Comparison of ENCODE assay signal across 10 mouse cellular contexts in genomic region chr9:79970659-79971118, GRCm38 (mm10). TPM values are rescaled to one million over a fixed set of nuclear protein-coding genes. Genes with fewer than 3 reads are reported as not detected.
DNase-seq lines count a peak whose midpoint lies in the region; ATAC-seq and TF ChIP-seq lines count a peak whose summit lies in the region.
"Had no signal": no experiment of that assay in that cellular context is flagged by ENCODE, and none has a peak within 500 bp of the region (broad histone marks: within the 10 kb centered on the region; RNA-seq: fewer than 3 reads in every experiment).

No protein-coding gene starts in this region.

- no peak overlapping the region for H3K9ac ChIP-seq in liver, embryonic 16.5 days (ENCODE audit: low read depth, low read length)
- H3K9ac ChIP-seq in heart, embryonic 11.5 days (ENCODE audit: low read depth, low read length) = no peak overlapping the region
- H3K9ac ChIP-seq in lung, embryonic 14.5 days = no peak overlapping the region
- no peak overlapping the region for H3K9ac ChIP-seq in forebrain, embryonic 11.5 days (ENCODE audit: low read length)
- H3K9ac ChIP-seq: embryonic facial prominence, embryonic 12.5 days had no signal

- no peaks in the 10 kb centered on the region; the same call in 1 of the 2 replicates for H3K4me1 ChIP-seq in liver, embryonic 16.5 days (ENCODE audit: control insufficient read depth, low read depth, low read length)
- peaks cover 65% of the 10 kb centered on the region for H3K4me1 ChIP-seq in heart, embryonic 11.5 days (ENCODE audit: control insufficient read depth, insufficient read depth, low read length)
- H3K4me1 ChIP-seq in lung, embryonic 14.5 days (ENCODE audit: insufficient read depth) = peaks cover 21% of the 10 kb centered on the region
- no peaks in the 10 kb centered on the region for H3K4me1 ChIP-seq in forebrain, embryonic 11.5 days (replicated peaks; ENCODE audit: control insufficient read depth, insufficient read depth, low read length)
- H3K4me1 ChIP-seq: embryonic facial prominence, embryonic 12.5 days had no signal

- ATAC-seq in liver, embryonic 16.5 days (ENCODE audit: low read depth) = no peak
- ATAC-seq in heart, embryonic 11.5 days (replicated peaks; ENCODE audit: insufficient number of reproducible peaks, low FRiP score, low TSS enrichment) = no peak
- ATAC-seq in lung, embryonic 14.5 days (ENCODE audit: insufficient read depth) = no peak
- ATAC-seq in erythroid progenitor cell, adult 5-6 weeks (replicated peaks; ENCODE audit: low FRiP score, poor library complexity, severe bottlenecking) = no peak
- no peak for ATAC-seq in forebrain, embryonic 11.5 days (replicated peaks; ENCODE audit: low FRiP score)

- no peaks in the 10 kb centered on the region for H3K27me3 ChIP-seq in liver, embryonic 16.5 days (ENCODE audit: control insufficient read depth, insufficient read depth, low read depth, low read length)
- no peaks in the 10 kb centered on the region for H3K27me3 ChIP-seq in heart, embryonic 11.5 days (ENCODE audit: control insufficient read depth, insufficient read depth, low read length)
- no peaks in the 10 kb centered on the region for H3K27me3 ChIP-seq in lung, embryonic 14.5 days (ENCODE audit: insufficient read depth, low read length)
- no peaks in the 10 kb centered on the region; the same call in 1 of the 2 replicates for H3K27me3 ChIP-seq in splenic B cell, adult 2 months (ENCODE audit: control insufficient read depth, insufficient read depth, low read length, poor library complexity, severe bottlenecking)
- no peaks in the 10 kb centered on the region for H3K27me3 ChIP-seq in forebrain, embryonic 11.5 days (ENCODE audit: control insufficient read depth, insufficient read depth, low read length)
- H3K27me3 ChIP-seq: embryonic facial prominence, embryonic 12.5 days had no signal

- no peaks in the 10 kb centered on the region for H3K36me3 ChIP-seq in liver, embryonic 16.5 days (ENCODE audit: control insufficient read depth, insufficient read depth)
- H3K36me3 ChIP-seq in heart, embryonic 11.5 days (ENCODE audit: control insufficient read depth, insufficient read depth, low read length) = no peaks in the 10 kb centered on the region
- no peaks in the 10 kb centered on the region for H3K36me3 ChIP-seq in lung, embryonic 14.5 days (ENCODE audit: insufficient read depth)
- no peaks in the 10 kb centered on the region for H3K36me3 ChIP-seq in splenic B cell, adult 2 months (ENCODE audit: control insufficient read depth, insufficient read depth, low read length, poor library complexity, severe bottlenecking)
- no peaks in the 10 kb centered on the region for H3K36me3 ChIP-seq in forebrain, embryonic 11.5 days (ENCODE audit: control insufficient read depth, insufficient read depth, low read length)
- H3K36me3 ChIP-seq: embryonic facial prominence, embryonic 12.5 days had no signal

- TF ChIP-seq CTCF in lung, embryonic 14.5 days (IDR thresholded peaks at IDR 0.05; ENCODE audit: low read depth) = no peak

- H3K27ac ChIP-seq in liver, embryonic 16.5 days (ENCODE audit: low read length) = no peak overlapping the region
- H3K27ac ChIP-seq in heart, embryonic 11.5 days (ENCODE audit: low read depth, low read length) = peak overlapping the region; percentile 10; the same call in 1 of the 2 replicates
- H3K27ac ChIP-seq in lung, embryonic 14.5 days (ENCODE audit: low read depth) = peak overlapping the region; percentile 58; the same call in 1 of the 2 replicates
- H3K27ac ChIP-seq in forebrain, embryonic 11.5 days (ENCODE audit: low read depth, low read length) = no peak overlapping the region
- H3K27ac ChIP-seq: embryonic facial prominence, embryonic 12.5 days had no signal

- WGBS in liver, embryonic 16.5 days (ENCODE audit: insufficient replicate concordance) = 31% methylated on average over 8 of the region's 8 CpGs
- 46% methylated on average over 8 of the region's 8 CpGs for WGBS in heart, embryonic 11.5 days (ENCODE audit: insufficient replicate concordance)
- WGBS in lung, embryonic 14.5 days = 50% methylated on average over 8 of the region's 8 CpGs
- 81% methylated on average over 8 of the region's 8 CpGs for whole genome bisulfite sequencing in forebrain, embryonic 11.5 days

- no peak for DNase-seq in liver
- DNase-seq in lung, embryonic 14.5 days = peak; percentile 40
- DNase-seq in splenic B cell, adult 2 months (ENCODE audit: low read depth, low spot score) = peak; percentile 8
- DNase-seq in right cerebral cortex, adult 18-20 months = no peak
- no peak for DNase-seq in forebrain, embryonic 11.5 days (ENCODE audit: low spot score)

- H3K4me3 ChIP-seq in liver, embryonic 16.5 days (ENCODE audit: low read depth, low read length) = no peak overlapping the region
- no peak overlapping the region for H3K4me3 ChIP-seq in heart, embryonic 11.5 days (ENCODE audit: low read depth, low read length)
- H3K4me3 ChIP-seq in lung, embryonic 14.5 days (ENCODE audit: low read depth, low read length) = no peak overlapping the region
- no peak overlapping the region for H3K4me3 ChIP-seq in forebrain, embryonic 11.5 days (ENCODE audit: low read depth, low read length)
- H3K4me3 ChIP-seq: embryonic facial prominence, embryonic 12.5 days had no signal

- H3K4me2 ChIP-seq in liver, embryonic 16.5 days (ENCODE audit: low read depth, low read length) = peak overlapping the region; percentile 20; the same call in 1 of the 2 replicates
- H3K4me2 ChIP-seq in heart, embryonic 11.5 days = no peak overlapping the region
- no peak overlapping the region for H3K4me2 ChIP-seq in lung, embryonic 14.5 days
- H3K4me2 ChIP-seq in forebrain, embryonic 11.5 days (ENCODE audit: low read depth, low read length, severe bottlenecking) = no peak overlapping the region
- H3K4me2 ChIP-seq: embryonic facial prominence, embryonic 12.5 days; midbrain, embryonic 11.5 days had no signal

- H3K9me3 ChIP-seq in liver, embryonic 16.5 days (replicated peaks; ENCODE audit: control insufficient read depth, low read length) = no peaks in the 10 kb centered on the region
- H3K9me3 ChIP-seq in heart, embryonic 11.5 days (replicated peaks; ENCODE audit: control insufficient read depth, low read length) = no peaks in the 10 kb centered on the region
- H3K9me3 ChIP-seq in lung, embryonic 14.5 days (ENCODE audit: low read depth, low read length) = no peaks in the 10 kb centered on the region
- H3K9me3 ChIP-seq in forebrain, embryonic 11.5 days (ENCODE audit: control insufficient read depth, low read length) = no peaks in the 10 kb centered on the region
- H3K9me3 ChIP-seq: embryonic facial prominence, embryonic 12.5 days had no signal

RNA-seq across cellular contexts. Expression of gene Filip1, which starts 42.0 kb away (rescaled TPM):
- 0.53 and 0.79 TPM in 2 replicates for polyA plus RNA-seq in liver, embryonic 16.5 days (2015; fragmentation: Nextera tagmentation; extraction: Ambion mirVana)
- 17.0 and 19.8 TPM in 2 replicates for polyA plus RNA-seq in heart, embryonic 11.5 days (2014; fragmentation: Nextera tagmentation; extraction: Ambion mirVana)
- 12.2 and 13.8 TPM in 2 replicates for polyA plus RNA-seq in lung, embryonic 14.5 days (2014; fragmentation: Nextera tagmentation; extraction: Ambion mirVana)
- not detected in 2 replicates for total RNA-seq in erythroid progenitor cell, adult 5-6 weeks (2015; ENCODE audit: low replicate concordance)
- not detected in 2 replicates for total RNA-seq in erythroid progenitor cell, adult 5-6 weeks (2017; ENCODE audit: low replicate concordance)
- polyA plus RNA-seq in forebrain, embryonic 11.5 days (2014; fragmentation: Nextera tagmentation; extraction: Ambion mirVana) = 11.6 and 13.6 TPM in 2 replicates

Comparison
In these comparisons a context has a peak if more than half of its experiments do, and no peak if none do; other contexts are left out.
1. H3K27ac ChIP-seq: peak in heart, embryonic 11.5 days (single experiment) and lung, embryonic 14.5 days (single experiment); none in liver, embryonic 16.5 days (single experiment) and forebrain, embryonic 11.5 days (single experiment).
2. DNase-seq: peak in lung, embryonic 14.5 days (single experiment) and splenic B cell, adult 2 months (single experiment); none in liver (single experiment), right cerebral cortex, adult 18-20 months (single experiment) and forebrain, embryonic 11.5 days (single experiment).